Mouse (Mus musculus) embryonic stem cell, embryonic (primary cell): ENCODE measurements around the gene Myh14.

Experiments
- CTCF ChIA-PET, 4 experiments: fragments of 300-600 bp in 2 of 4; fragments of 350-600 bp in 2 of 4; sonication (Branson Sonifier 250); formaldehyde crosslinking; loops; one replicate each; lab custom pipeline; 2022; ENCODE audit warnings: inconsistent platforms in 2 of 4; lab: Charles Lee
- POLR2A ChIA-PET, 4 experiments: fragments of 300-600 bp in 2 of 4; fragments of 350-600 bp in 2 of 4; sonication (Branson Sonifier 250); formaldehyde crosslinking; loops; one replicate each; lab custom pipeline; 2022; ENCODE audit warnings: antibody characterized with exemption in 4 of 4, inconsistent platforms in 1 of 4; lab: Charles Lee

Myh14 gene

DNA sequence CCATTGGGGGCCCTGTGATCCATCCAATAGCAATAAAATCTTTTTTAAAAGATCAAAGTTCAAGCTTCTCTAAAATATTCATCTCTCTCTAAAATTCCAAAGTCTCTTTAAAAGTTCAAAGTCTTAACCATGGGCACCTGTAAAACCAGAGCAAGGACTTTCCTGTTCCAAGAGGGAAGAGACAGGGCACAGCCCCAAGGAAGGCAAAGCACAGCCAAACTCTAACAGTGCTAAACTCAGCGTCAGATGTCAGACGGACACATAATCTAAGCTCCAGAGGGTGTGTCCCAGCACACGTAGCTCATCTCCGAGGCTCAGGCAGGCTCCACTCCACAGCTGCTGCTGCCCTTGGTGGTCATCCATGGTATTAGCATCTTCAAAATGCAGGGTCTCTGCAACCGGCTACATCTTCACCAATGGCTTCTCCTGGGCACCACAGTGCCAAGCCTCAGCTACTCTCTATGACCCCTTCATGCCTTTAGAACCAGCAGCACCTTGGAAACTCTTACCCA lies 94.3 kb downstream of the Myh14 start:
- CTCF ChIA-PET: interaction anchor here (0.6 to 2.5 kb wide), 18 partner anchors 8 to 679 kb away, joined by 3 to 11 read pairs (median 4); partner anchors contain the start of genes Nr1h2 (in 2 of the 4) and Kcnc3 (in 1 of the 4)
- POLR2A ChIA-PET: interaction anchor here (0.6 to 1.3 kb wide), 14 partner anchors 9 to 79 kb away, joined by 3 to 7 read pairs (median 4); partner anchors contain the start of gene Kcnc3 (in 2 of the 4)

GRCm38 (mm10) chr7:44572956-44573484 lies 97.6 kb downstream of the Myh14 start:
- CTCF ChIA-PET: no interaction called here
- POLR2A ChIA-PET: interaction anchor here in 2 of 4 experiments (0.7 to 3.2 kb wide), 2 partner anchors 17 to 49 kb away, joined by 4 to 19 read pairs; partner anchors contain the start of gene Kcnc3 (in 1 of the 2)

DNA sequence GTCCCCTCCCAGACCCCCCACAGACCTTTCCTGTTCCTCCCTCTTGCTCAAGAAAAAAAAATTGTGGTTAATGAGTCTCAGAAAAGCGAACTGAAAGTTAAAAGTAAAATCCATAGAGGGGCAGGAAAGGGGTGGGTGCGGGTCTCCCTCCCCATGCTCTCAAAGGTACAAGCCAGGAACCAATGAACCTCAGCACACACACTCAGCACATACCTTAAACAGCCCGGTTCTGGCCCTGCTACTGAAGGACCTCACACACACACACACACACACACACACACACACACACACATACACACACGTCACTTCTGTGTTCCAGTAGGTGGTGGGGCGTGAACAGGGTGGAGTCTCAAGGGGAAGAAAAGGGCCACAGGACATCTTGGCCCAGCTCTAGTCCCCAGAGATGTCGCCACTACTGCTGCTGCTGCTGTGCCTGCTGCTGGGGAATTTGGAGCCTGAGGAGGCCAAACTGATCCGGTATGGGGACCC lies 98.4 kb downstream of the Myh14 start, which contains the start of gene Napsa:
Gene Napsa (plus strand): TSS at position 168 of the 489 bp plus-strand sequence.
- ChIA-PET CTCF (interaction anchor here in 2 of 4 experiments (0.6 to 1.7 kb wide), 2 partner anchors 10 to 81 kb away, joined by 5 to 8 read pairs; no protein-coding TSS in a partner anchor), POLR2A (interaction anchor here in 3 of 4 experiments (0.7 to 3.2 kb wide), 9 partner anchors 10 to 58 kb away, joined by 3 to 19 read pairs (median 5); partner anchors contain the start of gene Kcnc3 (in 1 of the 3))

GRCm38 (mm10) chr7:44571811-44572210 lies 98.8 kb downstream of the Myh14 start:
- POLR2A ChIA-PET: interaction anchor here in 3 of 4 experiments (0.6 to 3.2 kb wide), 12 partner anchors 10 to 244 kb away, joined by 3 to 19 read pairs (median 4); partner anchors contain the start of genes Il4i1 (in 1 of the 3), Kcnc3 (in 1 of the 3), Nup62 (in 1 of the 3) and Syt3 (in 1 of the 3)
- CTCF ChIA-PET: interaction anchor here (0.6 to 1.7 kb wide), 11 partner anchors 9 to 82 kb away, joined by 3 to 8 read pairs (median 4); no protein-coding TSS in a partner anchor

DNA sequence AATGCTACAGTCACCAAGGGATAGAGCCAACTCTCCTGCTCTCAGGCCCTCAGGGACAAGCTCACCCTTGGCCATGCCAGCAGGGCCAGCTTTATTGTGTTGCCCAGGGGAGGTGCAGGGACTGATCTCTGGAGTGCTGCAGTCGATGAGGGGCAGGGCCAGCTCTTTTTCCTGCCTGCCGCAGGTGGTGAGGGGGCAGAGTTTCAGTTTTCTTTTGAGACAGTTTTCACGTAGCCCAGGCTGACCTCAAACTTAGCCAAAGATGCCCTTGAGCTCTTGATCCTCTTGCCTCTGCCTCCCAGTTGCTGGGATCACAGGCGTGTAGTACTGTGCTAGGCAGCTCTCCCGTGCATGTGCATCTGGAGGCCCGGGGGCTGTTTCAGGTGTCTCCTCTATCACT lies 99.7 kb downstream of the Myh14 start:
- POLR2A ChIA-PET: interaction anchor here in 3 of 4 experiments (0.5 to 3.2 kb wide), 20 partner anchors 10 to 245 kb away, joined by 3 to 19 read pairs (median 4); partner anchors contain the start of genes Emc10 (in 1 of the 3), Fam71e1 (in 1 of the 3), Il4i1 (in 1 of the 3) and Kcnc3 (in 1 of the 3)
- CTCF ChIA-PET: interaction anchor here in 3 of 4 experiments (0.6 to 1.7 kb wide), 20 partner anchors 10 to 131 kb away, joined by 3 to 8 read pairs (median 3); partner anchors contain the start of gene Pold1 (in 1 of the 3)

DNA sequence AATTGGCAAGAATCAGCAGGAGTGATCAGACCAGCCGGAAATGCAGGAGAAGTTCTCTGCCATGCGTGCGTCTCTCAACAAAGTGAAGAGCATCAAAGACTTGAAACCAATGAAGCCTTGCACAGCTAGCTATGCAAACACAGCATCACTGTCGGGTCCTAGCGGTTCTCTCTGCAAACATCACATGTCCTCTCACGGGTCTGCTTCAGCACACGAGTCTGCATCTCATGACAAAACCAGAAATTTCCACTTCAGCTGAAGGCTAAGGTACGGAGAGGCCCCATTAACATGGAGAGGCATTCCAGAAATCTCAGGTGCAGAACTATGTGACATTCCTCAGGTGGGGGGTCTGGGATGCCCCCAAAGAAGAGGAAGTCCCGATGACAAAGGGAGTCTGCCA lies 101.8 kb downstream of the Myh14 start:
- CTCF ChIA-PET: no interaction called here
- POLR2A ChIA-PET: interaction anchor here in 3 of 4 experiments (0.9 to 2.3 kb wide), 15 partner anchors 15 to 194 kb away, joined by 3 to 9 read pairs (median 4); partner anchors contain the start of genes Kcnc3 (in 2 of the 3), Nr1h2 (in 2 of the 3), Emc10 (in 1 of the 3) and Fam71e1 (in 1 of the 3)

DNA sequence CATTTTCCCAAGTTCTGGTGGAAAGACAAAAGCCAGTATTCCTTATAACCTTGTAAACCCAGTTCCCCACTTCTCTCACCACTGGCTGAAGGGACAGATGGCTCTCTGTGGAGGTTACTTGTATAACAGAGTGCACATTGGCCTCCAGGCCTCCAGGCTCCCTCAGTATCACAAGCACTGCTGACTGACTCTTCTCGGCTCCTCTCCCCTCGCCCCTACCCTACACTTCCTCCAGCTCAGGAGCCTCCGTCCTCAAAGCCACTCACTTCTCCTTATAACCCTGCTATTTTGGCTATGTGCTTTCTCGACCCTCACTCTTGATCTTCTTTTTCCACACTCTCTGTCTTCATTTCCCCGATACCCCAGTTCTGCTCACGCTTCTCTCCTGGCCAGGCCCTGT lies 105.2 kb downstream of the Myh14 start:
- ChIA-PET POLR2A (interaction anchor here in 2 of 4 experiments (0.5 to 0.7 kb wide), 2 partner anchors 44 to 55 kb away, joined by 3 to 10 read pairs; no protein-coding TSS in a partner anchor), CTCF (interaction anchor here in 2 of 4 experiments (0.6 to 1.3 kb wide), 2 partner anchors 38 to 697 kb away, joined by 3 to 4 read pairs; no protein-coding TSS in a partner anchor)

- ChIA-PET POLR2A (interaction anchor here in 2 of 4 experiments (0.6 to 1.3 kb wide), 4 partner anchors 11 to 222 kb away, joined by 3 to 4 read pairs (median 4); partner anchors contain the start of gene Nr1h2 (in 1 of the 2)), CTCF (interaction anchor here in 3 of 4 experiments (0.6 to 1.6 kb wide), 6 partner anchors 12 to 78 kb away, joined by 3 to 13 read pairs (median 4); no protein-coding TSS in a partner anchor)
These were observed 106.2 kb downstream of the Myh14 start for GRCm38 (mm10) chr7:44564486-44564885.

GRCm38 (mm10) chr7:44563284-44563683 lies 107.4 kb downstream of the Myh14 start:
- ChIA-PET POLR2A (interaction anchor here in 3 of 4 experiments (0.6 to 1.0 kb wide), 5 partner anchors 27 to 1021 kb away, joined by 3 to 6 read pairs (median 5); partner anchors contain the start of gene Kcnc3 (in 1 of the 3)), CTCF (interaction anchor here in 2 of 4 experiments (0.6 to 1.6 kb wide), 7 partner anchors 41 to 130 kb away, joined by 3 to 13 read pairs (median 4); no protein-coding TSS in a partner anchor)

- CTCF ChIA-PET: interaction anchor here (0.5 to 3.3 kb wide), 55 partner anchors 9 to 916 kb away, joined by 3 to 28 read pairs (median 4); partner anchors contain the start of genes Pold1 (in 2 of the 4), 1700028J19Rik (in 1 of the 4), 2410002F23Rik (in 1 of the 4) and Emc10 (in 1 of the 4)
- POLR2A ChIA-PET: interaction anchor here in 3 of 4 experiments (0.6 to 2.4 kb wide), 25 partner anchors 11 to 369 kb away, joined by 3 to 11 read pairs (median 3); partner anchors contain the start of genes Emc10 (in 2 of the 3), Fam71e1 (in 2 of the 3), Kcnc3 (in 2 of the 3) and Pold1 (in 2 of the 3)
These were observed 109.9 kb downstream of the Myh14 start for GRCm38 (mm10) chr7:44560435-44561400.

DNA sequence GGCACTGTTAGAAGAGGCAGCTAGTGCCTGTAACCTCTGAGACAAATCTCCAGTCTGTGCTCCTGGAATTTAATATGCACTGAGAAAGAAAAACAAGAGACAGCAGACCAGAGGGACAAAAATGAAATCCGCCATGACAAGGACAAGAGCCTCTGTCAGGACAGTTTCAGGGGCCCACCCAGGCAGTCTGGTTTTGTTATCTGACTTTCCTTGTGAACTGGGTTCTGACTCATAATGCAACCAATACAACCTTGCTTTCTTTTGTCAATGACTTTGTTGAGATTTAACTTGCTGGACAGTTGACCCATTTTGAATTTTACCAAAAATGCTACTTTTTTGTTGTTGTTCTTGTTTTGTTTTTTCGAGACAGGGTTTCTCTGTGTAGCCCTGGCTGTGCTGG lies 113.0 kb downstream of the Myh14 start:
- POLR2A ChIA-PET: interaction anchor here in 1 of 4 experiments (1.0 to 1.6 kb wide), 2 partner anchors 9 to 33 kb away, joined by 4 read pairs; partner anchors contain the start of genes Kcnc3 and Pold1

More for the DNA sequence above, 113.0 kb downstream of the Myh14 start:
- CTCF ChIA-PET: interaction anchor here in 1 of 4 experiments (0.6 kb wide), 1 partner anchor 17 kb away, joined by 6 read pairs; no protein-coding TSS in a partner anchor
